Mouse (Mus musculus) ES-E14 (cell line): Measurements from ENCODE around the gene Dexi. TPM values are rescaled to one million over a fixed set of nuclear protein-coding genes. Genes with fewer than 3 reads are reported as not detected.

Experiments
- DNase-seq: peaks from one replicate; pipeline ENCODE4 v3.0.0-alpha.2; 2013; ENCODE audit warnings: low read depth, low spot score
- H3K27ac ChIP-seq: 2 replicates; pipeline ENCODE4 v1.5.1; 2012; ENCODE audit warnings: low read depth, mild to moderate bottlenecking, low read length, moderate library complexity, mixed read lengths; ENCODE audit not compliant: poor library complexity, insufficient read depth, severe bottlenecking
- H3K36me3 ChIP-seq: 2 replicates; pipeline ENCODE4 v1.6.1; 2012; ENCODE audit warnings: mild to moderate bottlenecking, low read length, moderate library complexity, mixed read lengths; ENCODE audit not compliant: control insufficient read depth, poor library complexity, insufficient read depth, severe bottlenecking
- H3K4me1 ChIP-seq, 2 experiments: fragments of 150-350 bp in 1 of 2; sonication (generic) in 1 of 2; 2 replicates each; pipeline ENCODE4 v1.6.1; 2012; ENCODE audit warnings: low read length in 2 of 2, mild to moderate bottlenecking in 1 of 2, mixed read lengths in 1 of 2; ENCODE audit not compliant: control insufficient read depth in 2 of 2, insufficient read depth in 2 of 2, poor library complexity in 1 of 2
- H3K4me3 ChIP-seq, 2 experiments: fragments of 150-350 bp in 1 of 2; sonication (generic) in 1 of 2; 2 replicates each; pipeline ENCODE4 v1.5.1; 2012; ENCODE audit warnings: low read length in 2 of 2, low read depth in 1 of 2, mild to moderate bottlenecking in 1 of 2, mixed read lengths in 1 of 2; ENCODE audit not compliant: insufficient read depth in 1 of 2, poor library complexity in 1 of 2, severe bottlenecking in 1 of 2
- H3K9ac ChIP-seq: 2 replicates; pipeline ENCODE4 v1.6.1; 2012; ENCODE audit warnings: low read depth, mild to moderate bottlenecking, low read length, mixed read lengths; ENCODE audit not compliant: poor library complexity, insufficient read depth, severe bottlenecking
- H3K9me3 ChIP-seq: fragments of 150-350 bp; sonication (generic); 2 replicates; pipeline ENCODE4 v1.6.1; 2012; ENCODE audit warnings: low read depth, mild to moderate bottlenecking, low read length; ENCODE audit not compliant: control insufficient read depth, insufficient read depth
- CHD2 ChIP-seq: IDR thresholded peaks from 2 replicates; pipeline ENCODE4 v1.6.1; 2014; ENCODE audit warnings: mild to moderate bottlenecking, low read depth, low read length, inconsistent platforms
- HCFC1 ChIP-seq: IDR thresholded peaks from 2 replicates; pipeline ENCODE4 v1.6.1; 2012; ENCODE audit warnings: low read length, inconsistent platforms, borderline replicate concordance; ENCODE audit not compliant: insufficient read depth
- MAFK ChIP-seq: IDR thresholded peaks from 2 replicates; pipeline ENCODE4 v1.6.1; 2014; ENCODE audit warnings: mild to moderate bottlenecking, low read depth, low read length, inconsistent platforms; ENCODE audit not compliant: insufficient read depth
- ZC3H11A ChIP-seq: IDR thresholded peaks from 2 replicates; pipeline ENCODE4 v1.6.1; 2012; ENCODE audit warnings: low read depth, mild to moderate bottlenecking, inconsistent platforms, low read length, borderline replicate concordance
- ZNF384 ChIP-seq: IDR thresholded peaks from 2 replicates; pipeline ENCODE4 v1.6.1; 2012; ENCODE audit warnings: low read depth, low read length, inconsistent platforms
- in situ Hi-C, 2 experiments: fragments of 600-800 bp; cut with MboI; formaldehyde crosslinking; loops; one replicate each; pipeline ENCODE4 v1.15.1; 2025; ENCODE audit warnings: low sequenced_read_pairs in 2 of 2, inconsistent platforms in 1 of 2; ENCODE audit not compliant: unreplicated experiment in 2 of 2
- total RNA-seq: library from RNA; depleted of rRNA; stranded (reverse); fragments of 300-350 nt; gene quantifications from 2 replicates; pipeline ENCODE4 v1.2.3, GENCODE M21; 2012

The Dexi gene
- total RNA-seq, 1 experiment = 5.8 TPM

GRCm38 (mm10) chr16:10524866-10525609, 17.8 kb downstream of the Dexi start:
- H3K27ac ChIP-seq = no peak overlapping the region
- no peaks in the 10 kb centered on the region for H3K9me3 ChIP-seq
- H3K36me3 ChIP-seq = no peaks in the 10 kb centered on the region
- DNase-seq = no peak
- H3K4me3 ChIP-seq = no peak overlapping the region
- in situ Hi-C loops = loop anchor here (25.0 kb wide), 2 partner anchors 238 to 438 kb away; no protein-coding TSS in a partner anchor
- no peak overlapping the region for H3K9ac ChIP-seq
- no peak for TF ChIP-seq CHD2
- TF ChIP-seq MAFK = no peak
- no peak for TF ChIP-seq HCFC1
- TF ChIP-seq ZNF384 = no peak
- TF ChIP-seq ZC3H11A = no peak
- H3K4me1 ChIP-seq = no peaks in the 10 kb centered on the region

- no peaks in the 10 kb centered on the region for H3K4me1 ChIP-seq
- no peak for TF ChIP-seq MAFK
- no peak for TF ChIP-seq CHD2
- TF ChIP-seq HCFC1 = no peak
- no peak for TF ChIP-seq ZC3H11A
- TF ChIP-seq ZNF384 = no peak
- no peak overlapping the region for H3K27ac ChIP-seq
- in situ Hi-C loops = loop anchor here (25.0 kb wide), 2 partner anchors 236 to 436 kb away; no protein-coding TSS in a partner anchor
- H3K9ac ChIP-seq = no peak overlapping the region
- no peak for DNase-seq
- no peak overlapping the region for H3K4me3 ChIP-seq
- no peaks in the 10 kb centered on the region for H3K36me3 ChIP-seq
- H3K9me3 ChIP-seq = no peaks in the 10 kb centered on the region
Measured at GRCm38 (mm10) chr16:10523650-10524049, 19.2 kb downstream of the Dexi start.

- Histone ChIP-seq H3K4me3 (no peak overlapping the region), H3K9me3 (no peaks in the 10 kb centered on the region), H3K27ac (no peak overlapping the region), H3K4me1 (no peaks in the 10 kb centered on the region), H3K9ac (no peak overlapping the region), H3K36me3 (no peaks in the 10 kb centered on the region)
- in situ Hi-C loops = loop anchor here (25.0 kb wide), 2 partner anchors 236 to 436 kb away; no protein-coding TSS in a partner anchor
- peak; percentile 47 for DNase-seq
- peak; percentile 54; the same call in 1 of the 2 replicates for TF ChIP-seq ZC3H11A
- no peak for TF ChIP-seq CHD2
Measured at GRCm38 (mm10) chr16:10522811-10523210, 20.0 kb downstream of the Dexi start.

GRCm38 (mm10) chr16:10520908-10521614, 21.8 kb downstream of the Dexi start:
- Histone ChIP-seq H3K9me3 (no peaks in the 10 kb centered on the region), H3K9ac (no peak overlapping the region), H3K36me3 (no peaks in the 10 kb centered on the region), H3K4me1 (peaks cover 0 to 2% of the 10 kb centered on the region in 2 experiments; a peak in 1 of 4 replicates), H3K4me3 (no peak overlapping the region), H3K27ac (no peak overlapping the region)
- in situ Hi-C loops = loop anchor here (25.0 kb wide), 2 partner anchors 234 to 434 kb away; no protein-coding TSS in a partner anchor
- DNase-seq = peak; percentile 66
- TF ChIP-seq ZC3H11A (peak; percentile 64), CHD2 (no peak), MAFK (no peak)
